Comparison of ENCODE assay signal across 8 mouse cellular contexts in the genomic region with DNA sequence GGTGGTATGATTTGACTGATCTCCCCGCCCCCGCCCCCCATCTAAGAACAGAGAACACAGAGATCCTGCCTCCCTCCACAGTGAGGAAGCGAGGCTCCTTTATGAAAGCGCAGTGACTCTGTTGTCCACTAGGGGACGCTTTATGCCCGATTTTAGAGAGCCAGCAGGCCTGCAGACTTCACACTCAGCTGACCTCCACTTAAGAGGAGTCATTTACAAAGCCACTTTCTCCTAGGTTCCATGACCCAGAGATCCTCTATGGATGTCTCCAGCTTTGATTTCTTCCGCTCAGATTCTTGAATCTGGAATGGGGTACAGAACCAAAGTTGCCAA. TPM values are rescaled to one million over a fixed set of nuclear protein-coding genes. Genes with fewer than 3 reads are reported as not detected.
DNase-seq lines count a peak whose midpoint lies in the region; ATAC-seq and TF ChIP-seq lines count a peak whose summit lies in the region.

No protein-coding gene starts in this region.

- no peak for TF ChIP-seq EP300 in liver, postnatal 0 days (IDR thresholded peaks at IDR 0.05; ENCODE audit: low read depth)
- TF ChIP-seq EP300 in stomach, postnatal 0 days (optimal IDR thresholded peaks at IDR 0.05): no peak

- no peak overlapping the region for H3K9ac ChIP-seq in embryonic facial prominence, embryonic 11.5 days (replicated peaks; ENCODE audit: low read length)
- H3K9ac ChIP-seq in heart, embryonic 14.5 days (ENCODE audit: low read length): no peak overlapping the region
- H3K9ac ChIP-seq in kidney, embryonic 15.5 days: no peak overlapping the region
- H3K9ac ChIP-seq in liver, postnatal 0 days (replicated peaks): no peak overlapping the region
- H3K9ac ChIP-seq in neural tube, embryonic 12.5 days: no peak overlapping the region
- H3K9ac ChIP-seq in stomach, postnatal 0 days (ENCODE audit: low read length): no peak overlapping the region

- WGBS in embryonic facial prominence, embryonic 11.5 days: 4% methylated on average over 7 of the region's 7 CpGs
- whole genome bisulfite sequencing in heart, embryonic 14.5 days: 4% methylated on average over 7 of the region's 7 CpGs
- 4% methylated on average over 7 of the region's 7 CpGs for WGBS in kidney, embryonic 15.5 days
- 2% methylated on average over 7 of the region's 7 CpGs for WGBS in liver, postnatal 0 days (ENCODE audit: insufficient replicate concordance)
- WGBS in neural tube, embryonic 12.5 days: 4% methylated on average over 7 of the region's 7 CpGs
- 6% methylated on average over 7 of the region's 7 CpGs for WGBS in stomach, postnatal 0 days

- H3K4me2 ChIP-seq in embryonic facial prominence, embryonic 11.5 days (ENCODE audit: low read depth, low read length): no peak overlapping the region
- no peak overlapping the region for H3K4me2 ChIP-seq in heart, embryonic 14.5 days (ENCODE audit: low read length)
- H3K4me2 ChIP-seq in kidney, embryonic 15.5 days: no peak overlapping the region
- H3K4me2 ChIP-seq in liver, postnatal 0 days (ENCODE audit: low read depth, low read length): no peak overlapping the region
- no peak overlapping the region for H3K4me2 ChIP-seq in neural tube, embryonic 12.5 days (replicated peaks)
- H3K4me2 ChIP-seq in stomach, postnatal 0 days (replicated peaks; ENCODE audit: low read depth): no peak overlapping the region

- no peak overlapping the region for H3K27ac ChIP-seq in embryonic facial prominence, embryonic 11.5 days (replicated peaks; ENCODE audit: low read depth, low read length)
- H3K27ac ChIP-seq in heart, embryonic 14.5 days (replicated peaks in 1 of 2; ENCODE audit: control insufficient read depth in 1 of 2, insufficient read depth in 1 of 2, low read depth in 2 of 2, low read length in 2 of 2): no peak overlapping the region
- H3K27ac ChIP-seq in kidney, embryonic 15.5 days: no peak overlapping the region
- H3K27ac ChIP-seq in liver, postnatal 0 days (ENCODE audit: low read depth): no peak overlapping the region
- no peak overlapping the region for H3K27ac ChIP-seq in neural tube, embryonic 12.5 days
- 0 out of 2 replicates have a peak overlapping the region, but pooled peaks have one; percentile 94 for H3K27ac ChIP-seq in stomach, postnatal 0 days (replicated peaks)

- H3K4me3 ChIP-seq in embryonic facial prominence, embryonic 11.5 days (ENCODE audit: low read depth, low read length): no peak overlapping the region
- no peak overlapping the region for H3K4me3 ChIP-seq in heart, embryonic 14.5 days (ENCODE audit: control insufficient read depth in 1 of 2, insufficient read depth in 1 of 2, low read depth in 1 of 2, low read length in 2 of 2)
- no peak overlapping the region for H3K4me3 ChIP-seq in kidney, embryonic 15.5 days (replicated peaks)
- no peak overlapping the region for H3K4me3 ChIP-seq in liver, postnatal 0 days (ENCODE audit: low read depth, low read length)
- no peak overlapping the region for H3K4me3 ChIP-seq in neural tube, embryonic 12.5 days
- H3K4me3 ChIP-seq in stomach, postnatal 0 days (ENCODE audit: low read depth, low read length): no peak overlapping the region

- no peaks in the 10 kb centered on the region for H3K27me3 ChIP-seq in embryonic facial prominence, embryonic 11.5 days (ENCODE audit: control insufficient read depth, insufficient read depth, low read length)
- H3K27me3 ChIP-seq in heart, embryonic 14.5 days (ENCODE audit: control insufficient read depth, insufficient read depth, low read length): no peaks in the 10 kb centered on the region
- H3K27me3 ChIP-seq in kidney, embryonic 15.5 days: no peaks in the 10 kb centered on the region
- no peaks in the 10 kb centered on the region for H3K27me3 ChIP-seq in liver, postnatal 0 days (ENCODE audit: insufficient read depth, low read length)
- H3K27me3 ChIP-seq in neural tube, embryonic 12.5 days (replicated peaks): no peaks in the 10 kb centered on the region
- H3K27me3 ChIP-seq in stomach, postnatal 0 days (ENCODE audit: control insufficient read depth, insufficient read depth, low read length): no peaks in the 10 kb centered on the region

- no peaks in the 10 kb centered on the region for H3K4me1 ChIP-seq in embryonic facial prominence, embryonic 11.5 days (ENCODE audit: control insufficient read depth, insufficient read depth, low read length)
- peaks cover 19 to 31% of the 10 kb centered on the region in 2 experiments for H3K4me1 ChIP-seq in heart, embryonic 14.5 days (ENCODE audit: control insufficient read depth in 2 of 2, insufficient read depth in 2 of 2, low read length in 2 of 2)
- H3K4me1 ChIP-seq in kidney, embryonic 15.5 days: peaks cover 20% of the 10 kb centered on the region
- H3K4me1 ChIP-seq in liver, postnatal 0 days (ENCODE audit: insufficient read depth): no peaks in the 10 kb centered on the region
- H3K4me1 ChIP-seq in neural tube, embryonic 12.5 days: no peaks in the 10 kb centered on the region
- H3K4me1 ChIP-seq in stomach, postnatal 0 days (replicated peaks; ENCODE audit: control insufficient read depth, insufficient read depth): peaks cover 12% of the 10 kb centered on the region; the same call in 1 of the 2 replicates

- TF ChIP-seq CTCF in liver, postnatal 0 days (IDR thresholded peaks at IDR 0.05; ENCODE audit: low read depth): peak; percentile 96
- peak; percentile 96 for TF ChIP-seq CTCF in stomach, postnatal 0 days (IDR thresholded peaks at IDR 0.05; ENCODE audit: low read depth)

- no peaks in the 10 kb centered on the region for H3K9me3 ChIP-seq in embryonic facial prominence, embryonic 11.5 days (replicated peaks; ENCODE audit: control insufficient read depth, low read length)
- no peaks in the 10 kb centered on the region for H3K9me3 ChIP-seq in heart, embryonic 14.5 days (ENCODE audit: control insufficient read depth, low read length)
- H3K9me3 ChIP-seq in kidney, embryonic 15.5 days (replicated peaks): no peaks in the 10 kb centered on the region
- no peaks in the 10 kb centered on the region for H3K9me3 ChIP-seq in liver, postnatal 0 days (ENCODE audit: low read length)
- H3K9me3 ChIP-seq in neural tube, embryonic 12.5 days: no peaks in the 10 kb centered on the region
- no peaks in the 10 kb centered on the region for H3K9me3 ChIP-seq in stomach, postnatal 0 days (ENCODE audit: control insufficient read depth, low read length)

- peak; percentile 60 for ATAC-seq in CD4-positive, CD25-positive, alpha-beta regulatory T cell, adult 4 months
- peak; percentile 52; the same call in 1 of the 2 replicates for ATAC-seq in embryonic facial prominence, embryonic 11.5 days (replicated peaks; ENCODE audit: insufficient number of reproducible peaks, low FRiP score, low TSS enrichment, low read depth)
- ATAC-seq in heart, embryonic 14.5 days (ENCODE audit: insufficient number of reproducible peaks, insufficient read depth, low FRiP score, low read depth): peak; percentile 37; the same call in 1 of the 2 replicates
- ATAC-seq in kidney, embryonic 15.5 days (replicated peaks; ENCODE audit: low FRiP score): peak; percentile 73
- peak; percentile 79 for ATAC-seq in liver, postnatal 0 days
- ATAC-seq in neural tube, embryonic 12.5 days (ENCODE audit: low FRiP score, low read depth): peak; percentile 61; the same call in 1 of the 2 replicates
- ATAC-seq in stomach, postnatal 0 days (ENCODE audit: low FRiP score, low TSS enrichment): peak; percentile 81

- no peaks in the 10 kb centered on the region for H3K36me3 ChIP-seq in embryonic facial prominence, embryonic 11.5 days (replicated peaks; ENCODE audit: control insufficient read depth, insufficient read depth, low read depth, low read length)
- H3K36me3 ChIP-seq in heart, embryonic 14.5 days (ENCODE audit: control insufficient read depth, insufficient read depth, low read length): no peaks in the 10 kb centered on the region
- no peaks in the 10 kb centered on the region for H3K36me3 ChIP-seq in kidney, embryonic 15.5 days
- no peaks in the 10 kb centered on the region for H3K36me3 ChIP-seq in liver, postnatal 0 days (replicated peaks; ENCODE audit: insufficient read depth, low read length)
- H3K36me3 ChIP-seq in neural tube, embryonic 12.5 days: no peaks in the 10 kb centered on the region
- H3K36me3 ChIP-seq in stomach, postnatal 0 days (ENCODE audit: control insufficient read depth, insufficient read depth, low read length): no peaks in the 10 kb centered on the region

- DNase-seq in adrenal gland, postnatal 10 days: peak; percentile 86
- peak; percentile 89 for DNase-seq in embryonic facial prominence, embryonic 11.5 days (ENCODE audit: low spot score)
- peak; percentile 78 for DNase-seq in liver, postnatal 0 days
- DNase-seq in stomach, postnatal 0 days (ENCODE audit: low spot score): peak; percentile 82

RNA-seq across cellular contexts. Expression of a gene that starts 9.7 kb away (rescaled TPM):
- 10 to 100 TPM; 32.6 to 37.8 TPM for polyA plus RNA-seq in CD4-positive, CD25-positive, alpha-beta regulatory T cell, adult 4 months (2017; shearing (Covaris generic))
- total RNA-seq in adrenal gland, postnatal 10 days (2021): 10 to 100 TPM; 35.1 to 57.4 TPM
- 47.1 and 58.4 TPM in 2 replicates for polyA plus RNA-seq in embryonic facial prominence, embryonic 11.5 days (2014; fragmentation: Nextera tagmentation; extraction: Ambion mirVana)
- polyA plus RNA-seq in heart, embryonic 14.5 days (2014; fragmentation: Nextera tagmentation; extraction: Ambion mirVana): 64.0 and 72.1 TPM in 2 replicates
- 39.6 and 48.4 TPM in 2 replicates for polyA plus RNA-seq in kidney, embryonic 15.5 days (2015; fragmentation: Nextera tagmentation; extraction: Ambion mirVana)
- polyA plus RNA-seq in liver, postnatal 0 days (2015; fragmentation: Nextera tagmentation; extraction: Ambion mirVana): 6.6 and 7.2 TPM in 2 replicates
- 78.8 and 105 TPM in 2 replicates for polyA plus RNA-seq in neural tube, embryonic 12.5 days (2016; fragmentation: Nextera tagmentation; extraction: Ambion mirVana)
- 35.0 and 38.6 TPM in 2 replicates for polyA plus RNA-seq in stomach, postnatal 0 days (2015; fragmentation: Nextera tagmentation; extraction: Ambion mirVana)

RNA-seq across cellular contexts. Expression of a gene that starts 32.9 kb away (rescaled TPM):
- polyA plus RNA-seq in CD4-positive, CD25-positive, alpha-beta regulatory T cell, adult 4 months (2017; shearing (Covaris generic)): not detected
- total RNA-seq in adrenal gland, postnatal 10 days (2021): 10 to 100 TPM; 19.3 to 39.8 TPM
- polyA plus RNA-seq in embryonic facial prominence, embryonic 11.5 days (2014; fragmentation: Nextera tagmentation; extraction: Ambion mirVana): 0.83 and 1.0 TPM in 2 replicates
- polyA plus RNA-seq in heart, embryonic 14.5 days (2014; fragmentation: Nextera tagmentation; extraction: Ambion mirVana): 1.5 and 1.7 TPM in 2 replicates
- polyA plus RNA-seq in kidney, embryonic 15.5 days (2015; fragmentation: Nextera tagmentation; extraction: Ambion mirVana): 10.7 and 12.4 TPM in 2 replicates
- 0.83 and 0.84 TPM in 2 replicates for polyA plus RNA-seq in liver, postnatal 0 days (2015; fragmentation: Nextera tagmentation; extraction: Ambion mirVana)
- polyA plus RNA-seq in neural tube, embryonic 12.5 days (2016; fragmentation: Nextera tagmentation; extraction: Ambion mirVana): 0.18 and 0.55 TPM in 2 replicates
- polyA plus RNA-seq in stomach, postnatal 0 days (2015; fragmentation: Nextera tagmentation; extraction: Ambion mirVana): 2.1 and 3.1 TPM in 2 replicates
